Mouse (Mus musculus) embryonic fibroblast, embryonic 13.5 days (primary cell): ENCODE measurements at regions not wholly inside any gene's neighbourhood (a gene's known extent, or its start where the extent isn't known, plus 50 kb on each side); places are given as distances from the start of the nearest gene placed in this dataset.

Experiments
- H3K27ac ChIP-seq: 2 replicates; pipeline ENCODE4 v1.5.1; 2012; ENCODE audit warnings: low read length, control low read depth, inconsistent platforms; ENCODE audit not compliant: insufficient read depth
- H3K4me1 ChIP-seq: 2 replicates; pipeline ENCODE4 v1.6.1; 2011; ENCODE audit warnings: low read length; ENCODE audit not compliant: control insufficient read depth, insufficient read depth
- H3K4me3 ChIP-seq: 2 replicates; pipeline ENCODE4 v1.5.1; 2011; ENCODE audit warnings: mild to moderate bottlenecking, control low read depth, low read length; ENCODE audit not compliant: insufficient read depth
- CTCF ChIP-seq: IDR thresholded peaks from 2 replicates; pipeline ENCODE4 v1.5.1; 2011; ENCODE audit warnings: mild to moderate bottlenecking, control low read depth, low read length, moderate library complexity, borderline replicate concordance; ENCODE audit not compliant: insufficient read depth
- POLR2A ChIP-seq: IDR thresholded peaks from 2 replicates; pipeline ENCODE4 v1.6.1; 2011; ENCODE audit warnings: low read depth, mild to moderate bottlenecking, control low read depth, low read length, moderate library complexity

DNA sequence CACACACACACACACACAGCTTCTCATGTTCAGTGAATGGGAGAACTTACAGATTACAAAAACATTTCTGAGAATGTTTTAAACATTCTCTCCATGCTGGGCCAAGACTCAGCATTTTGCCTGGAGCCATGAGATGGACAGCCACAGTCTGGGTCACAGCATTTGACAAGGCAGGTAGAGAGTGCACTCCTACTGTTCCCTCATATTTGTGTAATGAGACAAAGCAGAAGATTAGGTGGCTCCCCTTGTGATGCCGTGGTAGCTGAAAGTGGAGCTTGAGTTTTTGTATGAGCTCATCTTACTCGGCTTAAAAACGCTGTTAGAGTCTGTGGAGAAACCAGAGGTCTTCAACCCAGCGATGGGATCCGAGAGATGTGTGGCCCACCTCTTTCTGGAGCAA, 65.3 kb upstream of the Dlg1 start:
- Histone ChIP-seq H3K4me3 (no peak overlapping the region), H3K27ac (peak overlapping the region; percentile 98), H3K4me1 (peaks cover 28% of the 10 kb centered on the region)
- TF ChIP-seq CTCF: no peak
- no peak for TF ChIP-seq POLR2A

DNA sequence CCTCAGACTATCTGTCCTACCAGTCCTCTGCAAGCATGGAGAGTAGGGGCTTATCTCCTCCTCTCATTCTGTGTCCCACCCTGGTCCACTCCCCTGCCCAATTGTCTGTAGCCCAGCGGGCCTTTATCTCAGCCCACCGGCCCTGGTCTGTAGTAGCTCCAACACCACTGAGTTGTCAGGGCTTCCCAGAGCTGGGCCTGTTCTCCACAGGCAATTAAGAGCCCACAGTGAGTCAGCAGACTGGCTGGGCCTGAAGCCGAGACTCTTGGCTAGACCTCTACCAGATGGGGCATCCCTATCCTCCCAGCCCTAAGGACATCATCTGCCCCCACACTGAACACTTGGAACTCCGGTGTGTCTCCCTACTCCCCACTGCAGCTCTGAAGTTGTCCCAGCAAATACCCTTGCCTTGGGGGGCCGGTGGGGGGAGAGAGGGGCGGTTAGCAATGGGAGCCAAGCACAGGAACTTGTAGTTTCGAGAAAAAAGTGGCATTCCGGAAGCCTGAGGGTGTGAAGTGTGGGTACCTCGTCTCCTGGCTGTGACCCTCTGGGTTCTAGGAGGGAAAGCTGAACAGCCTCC, 64.7 kb upstream of the Dlg1 start:
- Histone ChIP-seq H3K27ac (peak overlapping the region; percentile 98), H3K4me3 (no peak overlapping the region), H3K4me1 (peaks cover 27% of the 10 kb centered on the region)
- no peak for TF ChIP-seq POLR2A
- no peak for TF ChIP-seq CTCF

DNA sequence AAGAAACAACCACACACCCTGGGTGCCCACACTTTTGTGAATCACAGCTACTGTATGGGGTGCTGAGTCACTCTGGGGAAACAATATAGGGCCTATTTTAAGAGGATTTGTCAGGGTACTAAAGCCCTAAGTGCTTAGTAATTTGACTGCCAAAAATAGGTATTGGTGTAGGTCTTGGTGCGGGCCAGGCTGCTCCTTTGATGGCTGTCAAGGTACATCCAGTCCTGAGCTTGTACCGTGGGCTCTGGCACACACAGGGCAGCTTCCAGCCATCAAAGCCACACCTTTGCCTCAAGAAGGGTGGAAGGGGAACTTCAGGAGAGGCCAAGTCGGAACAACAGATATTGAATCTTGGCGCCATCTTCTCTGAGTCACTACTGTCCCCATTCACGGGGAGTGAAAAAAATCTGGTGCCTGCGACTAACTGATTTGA, 64.2 kb upstream of the Dlg1 start:
- TF ChIP-seq CTCF (no peak), POLR2A (no peak)

DNA sequence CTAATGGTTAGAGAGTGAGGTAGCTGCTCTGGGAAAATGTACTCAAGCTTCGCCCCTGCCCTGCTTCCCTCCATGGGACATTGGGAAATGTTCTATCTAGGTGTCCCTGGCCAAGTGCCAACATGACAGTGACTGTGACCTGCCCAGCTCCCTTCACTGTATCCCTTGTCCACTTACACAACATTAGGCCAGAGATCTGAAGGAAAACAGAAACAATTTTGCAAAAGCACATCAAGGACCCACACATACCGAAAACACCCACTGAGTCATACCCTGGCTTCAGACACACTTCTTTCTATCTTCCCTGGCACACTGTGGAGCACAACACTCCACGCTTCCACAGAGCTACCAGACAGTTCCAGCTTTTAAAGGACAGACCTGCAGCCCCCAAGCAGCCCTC, 62.0 kb upstream of the Dlg1 start:
- no peak for TF ChIP-seq POLR2A
- TF ChIP-seq CTCF: no peak
- Histone ChIP-seq H3K4me3 (no peak overlapping the region), H3K27ac (0 out of 2 replicates have a peak overlapping the region, but pooled peaks have one; percentile 69), H3K4me1 (peaks cover 22% of the 10 kb centered on the region)

More for the DNA sequence above, 64.2 kb upstream of the Dlg1 start:
- Histone ChIP-seq H3K27ac (peak overlapping the region; percentile 98), H3K4me3 (no peak overlapping the region), H3K4me1 (peaks cover 22% of the 10 kb centered on the region)

DNA sequence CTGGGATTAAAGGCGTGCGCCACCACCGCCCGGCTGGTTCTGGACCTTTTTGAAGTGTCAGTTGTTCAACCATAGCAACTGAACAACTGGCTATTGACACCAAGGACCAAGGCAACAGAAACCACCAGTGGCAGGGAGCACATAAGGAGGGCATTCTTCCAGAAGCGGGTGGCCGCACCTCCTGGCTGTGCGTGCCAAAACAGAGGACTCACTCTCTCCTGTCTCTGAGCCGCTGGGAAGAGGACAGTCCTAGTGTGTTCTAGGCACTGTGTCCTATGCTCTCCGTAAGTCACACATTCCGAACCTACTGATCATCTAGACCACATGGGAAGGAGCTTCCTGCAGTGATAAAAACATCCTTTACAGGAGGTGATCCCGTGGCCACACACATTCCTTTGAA, 60.1 kb upstream of the Dlg1 start:
- no peak for TF ChIP-seq CTCF
- TF ChIP-seq POLR2A: no peak
- Histone ChIP-seq H3K27ac (no peak overlapping the region), H3K4me1 (peaks cover 12% of the 10 kb centered on the region), H3K4me3 (no peak overlapping the region)

DNA sequence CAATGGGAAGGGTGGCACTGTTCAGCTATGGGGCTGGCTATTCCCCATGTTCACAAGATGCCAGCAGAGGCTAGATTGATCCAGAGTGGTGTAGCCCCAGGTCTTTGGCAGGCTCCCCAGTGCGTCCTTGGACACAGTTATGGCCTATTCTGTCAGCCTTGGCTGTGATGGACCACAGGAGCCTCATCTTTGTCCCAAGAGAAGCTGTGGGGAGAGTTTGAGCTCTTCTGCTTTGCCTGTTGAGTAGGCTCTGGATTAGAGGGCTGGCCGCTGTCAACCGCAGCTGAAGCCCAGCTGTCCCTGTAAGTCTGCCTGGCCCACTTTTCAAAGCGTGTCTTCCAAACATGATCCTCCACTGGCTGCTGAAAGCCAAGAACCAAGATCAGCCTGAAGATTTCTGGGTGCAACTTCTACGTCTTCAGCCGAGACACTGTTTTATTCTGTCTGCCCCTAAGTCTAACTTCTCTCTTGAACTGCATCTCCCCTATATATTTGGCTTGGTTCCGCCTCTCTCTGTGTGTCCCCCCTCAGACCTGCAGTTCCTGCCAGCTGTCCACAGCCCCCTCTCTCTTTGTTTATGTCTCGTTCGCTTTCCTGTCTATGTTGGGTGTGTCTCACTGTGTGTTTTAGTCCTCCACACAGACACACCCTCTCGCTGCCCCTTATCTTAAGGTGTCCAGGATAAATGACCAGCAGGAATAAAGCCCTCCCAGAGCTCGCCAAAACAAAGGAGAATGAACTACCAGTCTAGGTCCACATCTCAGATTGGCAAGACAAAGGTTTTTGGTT, 56.7 kb upstream of the Dlg1 start:
- H3K4me3 ChIP-seq: no peak overlapping the region
- H3K27ac ChIP-seq: no peak overlapping the region
- H3K4me1 ChIP-seq: no peaks in the 10 kb centered on the region; the same call in 1 of the 2 replicates
- TF ChIP-seq POLR2A (no peak), CTCF (no peak)

DNA sequence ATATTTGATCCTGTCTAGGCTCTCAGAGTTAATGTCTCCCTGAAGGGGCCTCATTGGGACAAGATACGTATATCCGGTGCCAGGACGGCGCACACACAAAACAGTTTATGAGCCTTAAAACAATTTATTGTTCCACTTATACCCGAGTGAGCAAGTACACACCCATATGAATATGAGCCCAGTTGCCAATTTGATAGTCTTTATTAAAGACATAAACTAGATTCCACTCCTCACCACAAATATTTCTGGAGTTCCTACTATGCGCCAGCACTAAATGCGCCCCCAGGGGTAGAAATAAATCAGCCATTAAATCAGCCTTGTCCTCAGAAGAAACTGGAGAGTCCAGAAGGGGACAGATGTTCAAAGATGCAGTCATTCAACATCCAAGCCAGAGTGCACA, 54.3 kb upstream of the Dlg1 start:
- Histone ChIP-seq H3K4me1 (no peaks in the 10 kb centered on the region), H3K27ac (peak overlapping the region; percentile 96), H3K4me3 (no peak overlapping the region)
- TF ChIP-seq POLR2A (no peak), CTCF (no peak)

DNA sequence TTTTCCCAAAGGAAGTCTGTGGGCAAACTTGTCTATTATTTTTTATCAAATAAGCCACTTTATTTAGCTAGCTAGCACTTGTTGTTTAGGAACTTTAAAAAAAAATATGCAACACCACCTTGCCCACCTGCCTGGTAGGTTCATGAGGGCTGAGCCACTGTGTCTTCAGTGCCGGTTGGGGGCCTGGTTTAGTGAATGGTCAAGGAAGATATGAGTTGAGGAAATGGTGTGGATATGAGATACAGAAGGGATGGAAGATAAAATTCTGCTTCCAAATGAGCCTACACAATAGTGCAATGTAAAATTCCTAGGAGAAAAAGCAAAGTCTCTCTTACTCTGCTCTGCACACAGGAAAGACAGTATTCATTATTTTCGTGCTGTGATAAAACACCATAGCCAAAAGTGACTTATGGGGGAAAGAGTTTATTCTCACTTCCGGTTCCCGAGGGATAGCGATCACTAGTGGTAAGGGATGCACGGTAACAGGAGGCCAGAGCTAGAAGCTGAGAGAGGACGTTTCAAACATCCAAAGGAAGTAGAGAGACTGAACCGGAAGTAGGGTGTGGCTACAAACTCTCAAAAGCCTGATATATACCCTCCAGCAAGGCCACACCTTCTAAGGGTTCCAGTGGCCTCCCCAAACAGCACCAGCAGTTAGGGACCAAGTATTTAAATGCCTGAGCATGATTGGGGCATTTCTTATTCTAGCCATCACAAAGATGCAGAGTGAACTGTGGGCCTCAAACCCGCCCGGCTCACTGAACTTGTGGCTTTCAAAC, 53.7 kb upstream of the Dlg1 start:
- Histone ChIP-seq H3K4me3 (no peak overlapping the region), H3K27ac (peak overlapping the region; percentile 71), H3K4me1 (no peaks in the 10 kb centered on the region)
- TF ChIP-seq POLR2A (no peak), CTCF (no peak)
